Mouse (Mus musculus) midbrain, postnatal 0 days (tissue): Measurements from ENCODE around the gene Arhgef6. TPM values are rescaled to one million over a fixed set of nuclear protein-coding genes. Genes with fewer than 3 reads are reported as not detected.

ENCODE experiments used
- ATAC-seq: fragments of 200-750 bp; cut with Nextera tagmentation; 2 replicates; pipeline ENCODE4 v1.8.0; 2017; ENCODE audit warnings: moderate number of reproducible peaks, mild to moderate bottlenecking, moderate TSS enrichment, moderate library complexity; ENCODE audit not compliant: low FRiP score
- DNase-seq: peaks from one replicate; pipeline ENCODE4 v3.0.0-alpha.2; 2015; ENCODE audit warnings: low spot score
- H3K27ac ChIP-seq: fragments of 300-500 bp; sonication (generic); 2 replicates; pipeline ENCODE4 v1.5.1; 2014; ENCODE audit warnings: low read depth, mild to moderate bottlenecking, low read length, mixed read lengths
- H3K27me3 ChIP-seq: fragments of 300-500 bp; sonication (generic); 2 replicates; pipeline ENCODE4 v1.6.1; 2014; ENCODE audit warnings: low read length, control low read depth, mixed read lengths; ENCODE audit not compliant: insufficient read depth
- H3K36me3 ChIP-seq: fragments of 300-500 bp; sonication (generic); 2 replicates; pipeline ENCODE4 v1.6.1; 2014; ENCODE audit warnings: low read length, control low read depth, mixed read lengths; ENCODE audit not compliant: insufficient read depth
- H3K4me1 ChIP-seq: fragments of 300-500 bp; sonication (generic); 2 replicates; pipeline ENCODE4 v1.6.1; 2014; ENCODE audit warnings: mild to moderate bottlenecking, control low read depth, antibody characterized with exemption, low read length, mixed read lengths; ENCODE audit not compliant: insufficient read depth
- H3K4me2 ChIP-seq: fragments of 300-500 bp; sonication (generic); 2 replicates; pipeline ENCODE4 v1.6.1; 2014; ENCODE audit warnings: low read depth, mild to moderate bottlenecking, low read length, mixed read lengths; ENCODE audit not compliant: poor library complexity, severe bottlenecking
- H3K4me3 ChIP-seq: fragments of 300-500 bp; sonication (generic); 2 replicates; pipeline ENCODE4 v1.5.1; 2014; ENCODE audit warnings: low read depth, mild to moderate bottlenecking, low read length, moderate library complexity
- H3K9ac ChIP-seq: fragments of 300-500 bp; sonication (generic); replicated peaks from 2 replicates; pipeline ENCODE4 v1.6.1; 2014; ENCODE audit warnings: mild to moderate bottlenecking, low read length, moderate library complexity, mixed read lengths; ENCODE audit not compliant: poor library complexity, severe bottlenecking
- H3K9me3 ChIP-seq: fragments of 300-500 bp; sonication (generic); 2 replicates; pipeline ENCODE4 v1.6.1; 2016; ENCODE audit warnings: low read length, control low read depth
- CTCF ChIP-seq: IDR thresholded peaks from 2 replicates; pipeline ENCODE4 v1.5.1; 2016; ENCODE audit warnings: antibody characterized with exemption, mild to moderate bottlenecking
- WGBS: fragments of 180-500 bp; shearing (Covaris S2); extraction: QIAGEN DNeasy Blood & Tissue Kit; methylation state at CpG from one replicate; pipeline ENCODE4 v1.1.7; 2014; 5-methylcytosine and 5-hydroxymethylcytosine counted together
- polyA plus RNA-seq: library from polyadenylated mRNA; unstranded; fragments of >200 nt; fragmentation: Nextera tagmentation; extraction: Ambion mirVana; gene quantifications from 2 replicates; pipeline ENCODE4 v1.2.1, GENCODE M21; 2015
- total RNA-seq: library from RNA; depleted of rRNA; stranded (reverse); fragments of >200 nt; gene quantifications from 2 replicates; pipeline ENCODE4 v1.2.3, GENCODE M21; 2014

Gene Arhgef6
- total and polyA plus RNA-seq, 2 experiments from 2014 or later = 5.0 to 8.9 TPM

- no peaks in the 10 kb centered on the region for H3K27me3 ChIP-seq
- no peaks in the 10 kb centered on the region for H3K4me1 ChIP-seq
- no peak overlapping the region for H3K9ac ChIP-seq
- WGBS = 80% methylated on average over 3 of the region's 3 CpGs
- no peak overlapping the region for H3K4me3 ChIP-seq
- no peak overlapping the region for H3K27ac ChIP-seq
- ATAC-seq = no peak
- no peak overlapping the region for H3K4me2 ChIP-seq
- DNase-seq = no peak
- H3K36me3 ChIP-seq = no peaks in the 10 kb centered on the region
- no peaks in the 10 kb centered on the region for H3K9me3 ChIP-seq
- no peak for TF ChIP-seq CTCF
Measured at GRCm38 (mm10) chrX:57238572-57238971, 100.0 kb downstream of the Arhgef6 start.

DNA sequence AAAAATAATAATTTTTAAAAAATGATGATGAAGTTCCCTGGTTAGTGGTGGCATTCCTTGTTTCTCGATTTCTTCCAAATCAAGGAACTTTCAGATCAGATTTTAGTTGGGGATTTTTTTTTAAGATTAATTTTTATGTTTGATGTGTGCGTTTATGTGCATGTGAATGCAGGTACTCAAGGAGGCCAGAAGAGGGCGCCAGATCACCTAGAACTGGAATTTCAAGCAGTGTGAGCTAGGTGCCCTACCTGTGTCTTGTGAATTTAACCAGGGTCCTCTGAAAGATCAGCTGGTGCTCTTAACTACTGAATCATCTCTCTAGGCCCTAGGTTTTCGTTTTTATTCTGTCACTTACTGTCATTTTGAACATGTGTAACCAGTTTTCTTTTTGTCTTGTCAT, 102.5 kb downstream of the Arhgef6 start:
- Histone ChIP-seq H3K4me3 (no peak overlapping the region), H3K4me2 (no peak overlapping the region), H3K27me3 (no peaks in the 10 kb centered on the region), H3K36me3 (no peaks in the 10 kb centered on the region), H3K4me1 (no peaks in the 10 kb centered on the region), H3K27ac (no peak overlapping the region), H3K9ac (no peak overlapping the region), H3K9me3 (no peaks in the 10 kb centered on the region)
- DNase-seq = no peak
- no peak for ATAC-seq
- WGBS = 68% methylated on average over 4 of the region's 4 CpGs
- TF ChIP-seq CTCF = peak; percentile 34

GRCm38 (mm10) chrX:57233596-57233995, 104.9 kb downstream of the Arhgef6 start:
- TF ChIP-seq CTCF = no peak
- H3K27me3 ChIP-seq = no peaks in the 10 kb centered on the region
- no peak overlapping the region for H3K9ac ChIP-seq
- no peak overlapping the region for H3K4me2 ChIP-seq
- H3K4me3 ChIP-seq = no peak overlapping the region
- WGBS = 82% methylated on average over 2 of the region's 2 CpGs
- DNase-seq (no peak), ATAC-seq (no peak)
- no peaks in the 10 kb centered on the region for H3K9me3 ChIP-seq
- no peaks in the 10 kb centered on the region for H3K36me3 ChIP-seq
- no peaks in the 10 kb centered on the region for H3K4me1 ChIP-seq
- no peak overlapping the region for H3K27ac ChIP-seq

- no peaks in the 10 kb centered on the region for H3K9me3 ChIP-seq
- WGBS = 66% methylated on average over 2 of the region's 2 CpGs
- no peaks in the 10 kb centered on the region for H3K36me3 ChIP-seq
- no peaks in the 10 kb centered on the region for H3K4me1 ChIP-seq
- TF ChIP-seq CTCF = no peak
- H3K9ac ChIP-seq = no peak overlapping the region
- H3K4me3 ChIP-seq = no peak overlapping the region
- DNase-seq = no peak
- H3K27me3 ChIP-seq = no peaks in the 10 kb centered on the region
- ATAC-seq = no peak
- no peak overlapping the region for H3K4me2 ChIP-seq
- no peak overlapping the region for H3K27ac ChIP-seq
Measured at GRCm38 (mm10) chrX:57228178-57228577, 110.4 kb downstream of the Arhgef6 start.

GRCm38 (mm10) chrX:57223301-57223700, 115.2 kb downstream of the Arhgef6 start:
- 78% methylated on average over 10 of the region's 10 CpGs for WGBS
- Histone ChIP-seq H3K27me3 (no peaks in the 10 kb centered on the region), H3K4me1 (no peaks in the 10 kb centered on the region), H3K9ac (no peak overlapping the region), H3K4me2 (no peak overlapping the region), H3K9me3 (no peaks in the 10 kb centered on the region), H3K36me3 (no peaks in the 10 kb centered on the region), H3K4me3 (no peak overlapping the region), H3K27ac (no peak overlapping the region)
- TF ChIP-seq CTCF = no peak
- DNase-seq (no peak), ATAC-seq (no peak)

DNA sequence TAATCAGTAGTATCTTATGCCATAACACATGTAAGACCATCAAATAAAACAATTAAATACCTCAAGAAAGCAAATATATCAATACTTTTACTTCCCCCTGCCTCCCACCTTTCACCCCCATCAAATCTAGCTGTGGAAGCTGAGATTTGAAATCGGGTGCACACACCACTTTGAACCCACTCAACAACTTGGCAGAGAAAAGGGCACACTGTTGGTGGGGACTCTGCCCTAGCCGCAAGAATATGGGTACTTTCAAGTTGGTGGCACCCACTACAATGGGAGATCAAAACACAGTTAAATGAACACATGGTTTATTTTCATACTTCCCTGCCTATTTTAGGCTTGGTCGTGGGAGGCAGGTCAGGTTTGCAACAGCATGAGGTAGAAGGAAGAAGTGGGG, 116.6 kb downstream of the Arhgef6 start:
- H3K4me1 ChIP-seq = no peaks in the 10 kb centered on the region
- no peak overlapping the region for H3K9ac ChIP-seq
- no peak overlapping the region for H3K4me3 ChIP-seq
- ATAC-seq (no peak), DNase-seq (no peak)
- 84% methylated on average over 3 of the region's 3 CpGs for WGBS
- H3K27ac ChIP-seq = no peak overlapping the region
- H3K36me3 ChIP-seq = no peaks in the 10 kb centered on the region
- TF ChIP-seq CTCF = no peak
- no peaks in the 10 kb centered on the region for H3K27me3 ChIP-seq
- no peaks in the 10 kb centered on the region for H3K9me3 ChIP-seq
- H3K4me2 ChIP-seq = no peak overlapping the region
